In genomic region chr8:60865504-60866114, GRCm38 (mm10) we compare ENCODE assay signal across 8 mouse cellular contexts. TPM values are rescaled to one million over a fixed set of nuclear protein-coding genes. Genes with fewer than 3 reads are reported as not detected.
DNase-seq lines count a peak whose midpoint lies in the region; ATAC-seq lines count a peak whose summit lies in the region.

No protein-coding gene starts in this region.

- 34% methylated on average over 3 of the region's 3 CpGs for WGBS in midbrain, embryonic 11.5 days

- H3K9ac ChIP-seq in midbrain, embryonic 11.5 days (ENCODE audit: low read length): no peak overlapping the region

- H3K4me2 ChIP-seq in midbrain, embryonic 11.5 days: no peak overlapping the region

- no peak overlapping the region for H3K4me3 ChIP-seq in midbrain, embryonic 11.5 days (ENCODE audit: low read depth, low read length)

- ATAC-seq in midbrain, embryonic 11.5 days (ENCODE audit: low FRiP score): peak; percentile 45; the same call in 1 of the 2 replicates

- no peaks in the 10 kb centered on the region for H3K27me3 ChIP-seq in midbrain, embryonic 11.5 days (ENCODE audit: control insufficient read depth, insufficient read depth, low read length)

- no peaks in the 10 kb centered on the region for H3K36me3 ChIP-seq in midbrain, embryonic 11.5 days (ENCODE audit: control insufficient read depth, insufficient read depth, low read length)

- H3K27ac ChIP-seq in midbrain, embryonic 11.5 days (ENCODE audit: low read depth, low read length): no peak overlapping the region

- H3K4me1 ChIP-seq in midbrain, embryonic 11.5 days (ENCODE audit: control insufficient read depth, insufficient read depth, low read length): no peaks in the 10 kb centered on the region

- DNase-seq in kidney, adult 18-20 months: peak; percentile 46
- DNase-seq in kidney, adult 11 months: no peak
- peak; percentile 78 for DNase-seq in R1 (ENCODE audit: low read depth, low spot score)
- peak; percentile 90 to 92 for DNase-seq in cerebellum, postnatal 14 days
- DNase-seq in gastrocnemius, postnatal 10 days: peak; percentile 59
- peak; percentile 57 to 90 for DNase-seq in layer of hippocampus, postnatal 14 days (ENCODE audit: low spot score in 2 of 2)
- DNase-seq in midbrain, embryonic 11.5 days (ENCODE audit: low spot score, missing footprints): peak; percentile 90
- peak; percentile 45 to 78 for DNase-seq in spleen, postnatal 10 days (ENCODE audit: low spot score in 2 of 2)

- H3K9me3 ChIP-seq in midbrain, embryonic 11.5 days (ENCODE audit: control insufficient read depth, low read length): no peaks in the 10 kb centered on the region

RNA-seq across cellular contexts. Expression of gene Hpf1, which starts 24.6 kb away (rescaled TPM):
- total RNA-seq in gastrocnemius, postnatal 10 days (2021): 10 to 100 TPM; 14.1 to 15.4 TPM
- total RNA-seq in layer of hippocampus, postnatal 14 days (2021): 10 to 100 TPM; 41.8 to 44.0 TPM
- 138 and 147 TPM in 2 replicates for polyA plus RNA-seq in midbrain, embryonic 11.5 days (2014; fragmentation: Nextera tagmentation; extraction: Ambion mirVana)
